Mouse (Mus musculus): ENCODE results near the gene Me3.
A peak's percentile ranks its signal among the peaks of the same experiment; 100 is the strongest.

Gene Me3

GRCm38 (mm10) chr7:89828436-89829065 lies 196.4 kb downstream of the Me3 start:
- DNase-seq (ENCODE audit: low spot score in 2 of 2), result no peak

GRCm38 (mm10) chr7:89829201-89829600 lies 197.0 kb downstream of the Me3 start:
- no peak for DNase-seq (ENCODE audit: low spot score in 2 of 2)

- DNase-seq (ENCODE audit: low spot score in 2 of 2), result no peak
Measured at GRCm38 (mm10) chr7:89833521-89833920, 201.3 kb downstream of the Me3 start.

- no peak for DNase-seq (ENCODE audit: low spot score in 2 of 2)
Measured at GRCm38 (mm10) chr7:89835566-89835965, 203.4 kb downstream of the Me3 start.

- DNase-seq (ENCODE audit: low spot score in 2 of 2), result no peak
Measured at GRCm38 (mm10) chr7:89836676-89837075, 204.5 kb downstream of the Me3 start.

DNA sequence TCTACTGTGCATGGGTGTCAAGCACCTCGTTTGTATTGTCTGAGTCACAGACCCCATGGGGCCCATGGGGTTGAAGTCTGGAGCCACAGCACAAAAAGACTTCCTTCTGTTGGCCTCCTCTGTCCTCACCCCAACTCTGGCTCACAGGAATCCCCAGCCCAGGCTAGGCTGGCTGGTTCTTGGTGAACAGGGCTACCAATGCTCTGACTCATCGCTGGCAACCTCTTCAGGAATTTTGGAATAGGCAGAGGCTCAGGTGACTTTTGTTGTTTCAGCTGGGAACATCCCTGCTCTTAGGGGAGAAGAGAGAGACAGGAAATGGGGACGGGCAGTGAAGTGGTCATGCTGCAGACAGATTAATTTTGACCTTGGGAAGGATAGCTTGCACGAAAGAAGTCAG lies 205.6 kb downstream of the Me3 start:
- DNase-seq (ENCODE audit: low spot score in 2 of 2), result no peak

DNA sequence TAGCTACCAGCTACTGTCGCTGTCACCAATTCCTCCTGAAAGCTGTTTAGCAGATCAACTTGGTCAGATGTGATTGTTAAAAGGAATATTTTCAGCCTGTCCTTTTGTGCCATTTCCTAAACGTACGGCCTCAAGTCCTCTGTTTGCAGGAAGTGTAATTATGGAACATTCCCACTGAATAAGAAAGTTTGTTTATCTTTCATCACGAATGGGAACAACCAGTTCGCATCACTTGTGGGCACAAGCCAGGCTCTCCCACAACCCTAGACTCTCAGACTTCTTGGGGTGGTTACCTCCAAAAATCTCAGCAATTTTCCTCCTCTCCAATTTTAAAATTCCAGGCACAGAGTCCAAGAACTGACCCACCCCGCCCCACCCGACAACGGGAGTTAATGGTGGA lies 207.5 kb downstream of the Me3 start:
- no peak for DNase-seq (ENCODE audit: low spot score in 2 of 2)

GRCm38 (mm10) chr7:89841670-89842403 lies 209.6 kb downstream of the Me3 start:
- peak; percentile 14 to 61 for DNase-seq (ENCODE audit: low spot score in 2 of 2)

DNA sequence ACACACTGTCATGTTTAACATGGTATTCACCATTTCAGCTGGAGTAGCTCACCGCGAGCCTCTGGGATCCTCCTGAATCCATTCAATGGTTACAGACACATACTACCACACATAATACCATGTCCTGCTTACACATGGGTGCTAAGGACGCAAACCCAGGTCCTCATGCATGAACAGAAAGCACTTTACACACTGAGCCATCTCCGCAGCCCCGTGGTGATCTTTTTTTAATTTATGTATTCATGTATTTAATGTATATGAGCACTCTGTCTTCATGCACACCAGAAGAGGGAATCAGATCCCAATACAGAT lies 210.2 kb downstream of the Me3 start:
- no peak for DNase-seq (ENCODE audit: low spot score in 2 of 2)

DNA sequence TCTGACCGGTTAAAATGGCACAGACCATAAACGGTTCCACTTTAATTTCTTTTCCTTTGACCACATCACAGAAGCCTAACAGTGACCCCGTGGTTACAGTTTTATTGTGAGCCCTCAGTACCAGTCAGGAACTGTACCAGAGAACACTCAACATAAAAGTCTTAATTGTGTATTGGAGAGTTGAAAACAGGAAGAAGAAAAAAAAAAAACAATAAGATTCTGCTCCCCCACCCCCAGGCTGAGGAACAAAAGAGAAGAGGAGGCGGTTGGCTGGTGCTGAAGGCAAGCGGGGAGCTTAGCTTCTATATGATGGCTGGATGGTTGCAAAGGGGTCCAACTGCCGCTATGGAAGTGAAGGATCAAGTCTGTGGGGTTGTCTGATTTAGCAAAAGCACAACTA lies 210.9 kb downstream of the Me3 start:
- no peak for DNase-seq (ENCODE audit: low spot score in 2 of 2)

DNA sequence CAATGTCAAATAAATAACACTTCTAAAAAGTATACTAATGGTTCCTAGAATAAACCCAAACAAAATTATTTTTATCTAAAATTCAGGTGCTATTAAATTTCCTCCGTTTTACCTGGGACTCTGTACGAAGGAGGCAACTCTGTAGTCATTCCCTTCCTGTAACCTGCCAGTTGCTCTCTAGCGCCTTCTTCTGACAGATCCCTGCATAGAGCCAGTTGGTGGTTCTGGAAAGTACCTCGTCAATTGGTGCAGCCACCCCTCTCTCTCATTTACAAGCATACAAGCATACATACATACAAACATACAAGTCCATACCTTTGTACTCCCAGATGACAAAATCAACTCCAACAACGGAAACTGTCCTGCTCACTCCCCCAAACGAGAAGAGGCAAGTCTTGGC lies 211.3 kb downstream of the Me3 start:
- peak in 1 of 2 experiments; percentile 21 for DNase-seq (ENCODE audit: low spot score in 2 of 2)

DNA sequence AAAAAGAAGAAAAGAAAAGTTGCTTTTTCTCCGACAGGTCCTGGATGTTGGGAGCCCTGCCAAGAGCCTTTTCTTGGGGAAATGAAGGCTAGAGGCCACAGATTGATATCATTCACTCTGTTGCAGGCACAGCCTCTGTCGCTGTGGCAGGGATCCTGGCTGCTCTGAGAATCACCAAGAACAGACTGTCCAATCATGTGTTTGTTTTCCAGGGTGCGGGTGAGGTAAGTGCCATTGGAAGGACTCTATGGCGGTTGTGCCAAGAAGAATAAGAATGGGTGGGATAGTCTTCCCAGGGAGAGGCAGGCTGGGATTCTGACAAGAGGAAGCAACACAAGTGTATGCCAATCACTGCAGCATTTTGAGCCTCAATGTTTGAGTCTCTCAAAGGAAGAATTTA lies 213.5 kb downstream of the Me3 start:
- DNase-seq (ENCODE audit: low spot score in 2 of 2), result no peak

DNA sequence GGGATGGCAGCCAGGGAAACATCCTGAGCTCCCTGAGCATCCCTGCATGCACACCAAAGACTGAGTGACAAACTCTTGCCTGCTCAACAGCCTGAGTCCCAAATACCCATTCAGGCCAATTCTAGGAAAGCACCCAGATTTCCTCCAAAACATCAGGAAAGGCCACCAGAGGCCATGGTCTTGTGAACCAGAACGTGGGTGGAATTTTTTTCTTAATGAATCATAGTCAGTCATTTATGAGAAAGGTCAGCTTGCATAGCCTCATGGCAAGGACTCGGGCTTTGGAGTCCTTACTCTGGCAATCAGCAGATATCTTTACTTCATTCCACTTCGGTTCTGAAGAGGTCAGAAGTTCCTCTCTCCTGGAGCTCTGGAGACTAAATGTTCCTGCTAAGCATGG lies 218.3 kb downstream of the Me3 start:
- no peak for DNase-seq (ENCODE audit: low spot score in 2 of 2)

DNA sequence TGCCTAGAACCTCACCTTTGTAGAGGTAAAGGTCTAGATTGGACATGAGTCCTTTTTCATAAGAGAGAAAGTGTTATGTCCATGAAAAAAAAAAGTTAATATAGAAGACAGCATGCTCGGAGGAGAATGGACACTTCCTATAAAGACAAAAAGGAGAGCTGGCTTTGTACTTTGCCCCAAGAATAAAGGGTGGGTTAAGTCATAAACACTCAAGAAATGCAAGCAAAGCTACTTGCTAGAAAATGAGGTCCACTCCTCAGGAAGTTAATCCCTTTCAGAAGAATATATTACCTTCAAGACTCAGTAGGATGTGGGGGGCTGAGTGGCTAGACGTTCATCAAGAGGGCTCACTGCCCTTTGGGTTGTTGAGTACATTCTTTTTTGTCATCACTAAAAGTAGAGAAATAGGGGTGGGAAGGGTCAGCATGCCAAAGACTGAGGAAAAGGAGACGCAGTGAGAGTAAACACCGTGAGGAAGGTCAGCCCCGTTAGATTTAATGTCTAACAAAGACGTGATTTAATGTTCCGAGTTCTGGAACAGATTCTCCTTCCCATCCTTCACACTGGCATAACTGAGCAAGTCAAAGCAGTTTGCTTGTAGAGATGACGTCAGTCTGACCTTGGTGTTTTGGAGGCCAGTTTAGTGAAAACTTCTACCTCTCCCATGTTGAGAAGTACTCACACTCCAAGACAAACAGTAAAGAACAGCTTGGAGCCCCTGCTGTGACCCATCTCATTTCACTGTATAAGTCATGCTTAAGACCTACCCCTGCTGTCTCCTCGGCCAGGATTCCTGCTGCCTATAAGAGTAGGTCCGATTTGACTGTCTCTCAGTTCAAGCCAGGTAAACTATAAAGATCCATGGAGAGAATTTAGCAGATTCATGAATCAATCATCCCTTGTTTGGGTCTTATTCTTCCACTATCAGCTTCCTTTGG lies 220.2 kb downstream of the Me3 start:
- DNase-seq (ENCODE audit: low spot score in 2 of 2), result no peak

DNA sequence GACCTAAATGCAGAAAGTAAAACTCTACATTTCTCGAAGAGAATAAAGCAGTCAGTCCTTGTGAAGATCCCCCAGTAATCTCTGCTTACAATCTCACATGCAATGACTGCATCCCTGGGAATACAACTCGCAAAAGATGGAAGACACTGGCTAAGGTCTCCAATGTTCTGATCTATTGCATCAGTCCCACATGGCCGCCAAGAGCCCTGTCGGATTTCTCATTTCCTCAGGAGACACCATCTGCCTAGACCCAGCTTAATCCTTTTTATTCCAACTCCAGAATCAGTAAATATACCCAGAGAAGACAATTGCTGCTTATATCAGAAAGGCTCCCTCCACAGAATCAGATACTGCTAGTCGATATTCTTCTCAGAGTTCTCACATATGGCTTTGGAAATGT lies 220.9 kb downstream of the Me3 start:
- no peak for DNase-seq (ENCODE audit: low spot score in 2 of 2)

DNA sequence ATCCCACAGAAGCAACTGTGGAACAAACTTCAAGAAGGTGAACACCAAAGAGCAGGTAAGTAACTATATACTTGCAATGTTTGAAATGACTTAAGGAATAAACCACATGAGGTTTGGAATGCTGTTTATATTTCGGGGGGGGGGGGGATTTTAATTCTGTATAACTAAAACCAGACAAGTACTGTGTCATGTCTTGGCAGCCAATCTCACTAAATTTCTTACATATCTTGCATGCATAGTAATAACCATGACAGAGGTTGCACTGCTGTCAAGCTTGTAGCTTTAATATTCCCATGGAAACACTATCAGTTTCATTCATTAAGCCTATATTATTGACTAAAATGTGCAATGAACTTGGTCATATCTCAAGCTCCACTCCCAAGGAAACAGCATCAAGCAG lies 223.0 kb downstream of the Me3 start:
- DNase-seq (ENCODE audit: low spot score in 2 of 2), result no peak

GRCm38 (mm10) chr7:89856440-89857217 lies 224.4 kb downstream of the Me3 start:
- DNase-seq (ENCODE audit: low spot score in 2 of 2), result no peak

DNA sequence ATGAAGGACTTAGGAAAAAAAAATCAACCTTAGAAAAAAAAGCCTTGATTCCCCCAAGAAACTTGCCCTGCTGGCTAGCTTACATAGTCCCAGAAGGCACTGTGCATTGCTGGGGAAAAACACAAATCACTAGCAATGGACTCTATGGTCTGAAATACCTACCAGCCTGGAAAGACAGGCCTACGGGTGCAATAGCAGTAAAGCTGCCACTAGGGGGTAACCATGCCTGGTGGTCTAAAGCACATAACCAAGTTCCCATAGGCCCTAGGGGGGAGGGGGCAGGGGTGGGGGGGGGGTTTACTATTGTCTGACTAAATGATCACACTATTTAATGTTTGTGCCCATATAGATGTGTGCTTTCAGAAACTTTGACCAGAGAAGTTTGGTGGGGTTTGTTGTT lies 232.6 kb downstream of the Me3 start:
- DNase-seq (ENCODE audit: low spot score in 2 of 2), result no peak

DNA sequence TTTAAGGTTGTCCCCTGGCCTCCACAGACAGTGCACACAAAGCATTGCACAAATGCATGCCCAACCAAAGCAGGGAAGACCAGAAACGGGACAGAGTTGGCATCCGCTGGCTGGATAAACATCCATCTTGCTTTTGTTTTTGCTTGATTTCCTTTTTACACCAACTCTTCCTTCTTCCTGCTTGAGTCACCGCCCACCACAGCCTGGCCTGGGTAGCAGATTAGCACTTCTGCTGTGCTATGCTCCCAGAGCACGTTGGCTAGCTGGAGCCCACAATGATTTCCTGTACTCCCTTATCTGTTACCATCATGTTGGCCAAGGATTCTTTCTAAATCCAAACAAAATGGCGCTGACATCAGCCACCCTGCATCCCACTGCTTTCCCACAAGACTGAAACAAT lies 235.0 kb downstream of the Me3 start:
- DNase-seq (ENCODE audit: low spot score in 2 of 2), result no peak

- no peak for DNase-seq (ENCODE audit: low spot score in 2 of 2)
Measured at GRCm38 (mm10) chr7:89879686-89880085, 247.5 kb downstream of the Me3 start.

DNA sequence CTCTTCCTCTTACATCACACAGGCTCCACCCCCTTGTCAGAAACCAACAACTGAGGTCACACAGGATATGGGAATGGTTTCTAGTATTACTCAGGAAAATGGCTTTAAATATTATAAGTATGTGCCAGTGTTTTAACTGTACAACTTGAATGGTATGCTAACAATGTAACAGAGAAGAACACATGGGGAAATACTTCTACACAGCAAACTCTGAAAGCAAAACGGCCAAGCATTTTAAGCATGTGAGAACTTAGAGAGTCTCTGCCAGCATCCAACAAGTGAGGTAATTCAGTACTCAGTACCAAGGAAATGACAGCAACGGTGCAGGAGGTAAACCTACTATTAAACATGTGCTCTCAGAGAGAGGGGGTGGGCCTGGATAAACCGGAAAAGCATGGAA lies 252.4 kb downstream of the Me3 start:
- DNase-seq (ENCODE audit: low spot score in 2 of 2), result no peak

DNA sequence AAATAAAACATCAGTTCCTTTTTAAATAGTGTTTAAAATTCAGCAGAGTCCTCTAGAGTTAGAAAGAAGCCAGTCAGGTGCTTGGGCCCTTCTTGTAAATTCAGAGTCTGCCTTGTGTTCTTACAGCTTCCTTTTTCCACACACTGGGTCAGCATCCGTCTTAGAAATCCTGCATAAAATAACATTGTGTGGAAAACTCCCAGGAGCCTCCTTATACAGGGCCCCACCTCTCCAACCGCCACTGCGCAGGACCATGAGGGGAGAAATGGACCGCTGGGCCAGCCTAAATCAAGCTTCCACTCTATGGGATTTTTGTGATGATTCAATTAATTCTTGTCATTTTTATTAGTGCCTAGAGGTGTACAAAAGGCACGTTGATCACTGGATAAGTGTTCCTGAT lies 259.2 kb downstream of the Me3 start:
- no peak for DNase-seq (ENCODE audit: low spot score in 2 of 2)

All from thymus, postnatal 10 days (tissue).